Mouse (Mus musculus) embryonic facial prominence, embryonic 14.5 days (tissue): ENCODE results near the gene Csnk1g2. TPM values are rescaled to one million over a fixed set of nuclear protein-coding genes. Genes with fewer than 3 reads are reported as not detected.

Experiments
- ATAC-seq: fragments of 200-750 bp; cut with Nextera tagmentation; 2 replicates; pipeline ENCODE4 v1.8.0; 2017; ENCODE audit warnings: low read depth, moderate number of reproducible peaks, moderate TSS enrichment
- DNase-seq: peaks from one replicate; pipeline ENCODE4 v3.0.0-alpha.2; 2015; ENCODE audit warnings: low spot score
- H3K27ac ChIP-seq: fragments of 300-500 bp; sonication (generic); replicated peaks from 2 replicates; pipeline ENCODE4 v1.5.1; 2014; ENCODE audit warnings: low read depth, mild to moderate bottlenecking, low read length, moderate library complexity
- H3K27me3 ChIP-seq: fragments of 300-500 bp; sonication (generic); replicated peaks from 2 replicates; pipeline ENCODE4 v1.6.1; 2014; ENCODE audit warnings: low read length; ENCODE audit not compliant: control insufficient read depth, insufficient read depth
- H3K36me3 ChIP-seq: fragments of 300-500 bp; sonication (generic); 2 replicates; pipeline ENCODE4 v1.6.1; 2014; ENCODE audit warnings: low read length, mixed read lengths; ENCODE audit not compliant: control insufficient read depth, insufficient read depth
- H3K4me1 ChIP-seq: fragments of 300-500 bp; sonication (generic); 2 replicates; pipeline ENCODE4 v1.6.1; 2014; ENCODE audit warnings: antibody characterized with exemption, low read length; ENCODE audit not compliant: control insufficient read depth, insufficient read depth
- H3K4me2 ChIP-seq: fragments of 300-500 bp; sonication (generic); 2 replicates; pipeline ENCODE4 v1.6.1; 2014; ENCODE audit warnings: low read depth, mild to moderate bottlenecking, low read length, moderate library complexity, mixed read lengths
- H3K4me3 ChIP-seq: fragments of 300-500 bp; sonication (generic); 2 replicates; pipeline ENCODE4 v1.5.1; 2014; ENCODE audit warnings: low read depth, mild to moderate bottlenecking, low read length
- H3K9ac ChIP-seq: fragments of 300-500 bp; sonication (generic); 2 replicates; pipeline ENCODE4 v1.6.1; 2014; ENCODE audit warnings: low read depth, mild to moderate bottlenecking, low read length, moderate library complexity, mixed read lengths
- H3K9me3 ChIP-seq: fragments of 300-500 bp; sonication (generic); 2 replicates; pipeline ENCODE4 v1.6.1; 2016; ENCODE audit warnings: low read length; ENCODE audit not compliant: control insufficient read depth
- WGBS: fragments of 180-500 bp; shearing (Covaris S2); extraction: QIAGEN DNeasy Blood & Tissue Kit; methylation state at CpG from one replicate; pipeline ENCODE4 v1.1.7; 2014; 5-methylcytosine and 5-hydroxymethylcytosine counted together
- polyA plus RNA-seq: library from polyadenylated mRNA; unstranded; fragments of >200 nt; fragmentation: Nextera tagmentation; extraction: Ambion mirVana; gene quantifications from 2 replicates; pipeline ENCODE4 v1.2.1, GENCODE M21; 2014

Csnk1g2 gene
- polyA plus RNA-seq: 104 and 125 TPM in 2 replicates

- Histone ChIP-seq H3K4me1 (peaks cover 23% of the 10 kb centered on the region), H3K9me3 (no peaks in the 10 kb centered on the region), H3K4me2 (peak within 1 kb of the TSS; percentile 99), H3K27ac (peak within 1 kb of the TSS; percentile 97), H3K4me3 (peak within 1 kb of the TSS; percentile 88), H3K27me3 (no peaks in the 10 kb centered on the region), H3K9ac (peak within 1 kb of the TSS; percentile 92), H3K36me3 (no peaks in the 10 kb centered on the region)
- ATAC-seq (peak; percentile 6), DNase-seq (no peak)
- WGBS: under 1% methylated on average over 47 of the region's 85 CpGs
Observed at GRCm38 (mm10) chr10:80622661-80623456, at the start of gene Csnk1g2. Gene Csnk1g2 (plus strand): TSS chr10:80622838.

GRCm38 (mm10) chr10:80573944-80574343 is 48.7 kb upstream of the Csnk1g2 start:
- no peak overlapping the region; the same call in 1 of the 2 replicates for H3K4me3 ChIP-seq
- H3K9me3 ChIP-seq: no peaks in the 10 kb centered on the region
- H3K36me3 ChIP-seq: no peaks in the 10 kb centered on the region
- H3K4me1 ChIP-seq: peaks cover 40% of the 10 kb centered on the region
- H3K4me2 ChIP-seq: no peak overlapping the region; the same call in 1 of the 2 replicates
- no peaks in the 10 kb centered on the region for H3K27me3 ChIP-seq
- DNase-seq (no peak), ATAC-seq (no peak)
- 56% methylated on average over 9 of the region's 9 CpGs for WGBS
- no peak overlapping the region for H3K27ac ChIP-seq
- H3K9ac ChIP-seq: 0 out of 2 replicates have a peak overlapping the region, but pooled peaks have one; percentile 25

- H3K9ac ChIP-seq: peak overlapping the region; percentile 76; the same call in 1 of the 2 replicates
- H3K27ac ChIP-seq: no peak overlapping the region
- H3K36me3 ChIP-seq: no peaks in the 10 kb centered on the region
- H3K4me2 ChIP-seq: peak overlapping the region; percentile 94
- H3K4me3 ChIP-seq: no peak overlapping the region
- H3K27me3 ChIP-seq: no peaks in the 10 kb centered on the region
- DNase-seq (no peak), ATAC-seq (no peak)
- 68% methylated on average over 3 of the region's 3 CpGs for WGBS
- no peaks in the 10 kb centered on the region for H3K9me3 ChIP-seq
- peaks cover 41% of the 10 kb centered on the region for H3K4me1 ChIP-seq
Observed at GRCm38 (mm10) chr10:80574896-80575295, 47.7 kb upstream of the Csnk1g2 start.

DNA sequence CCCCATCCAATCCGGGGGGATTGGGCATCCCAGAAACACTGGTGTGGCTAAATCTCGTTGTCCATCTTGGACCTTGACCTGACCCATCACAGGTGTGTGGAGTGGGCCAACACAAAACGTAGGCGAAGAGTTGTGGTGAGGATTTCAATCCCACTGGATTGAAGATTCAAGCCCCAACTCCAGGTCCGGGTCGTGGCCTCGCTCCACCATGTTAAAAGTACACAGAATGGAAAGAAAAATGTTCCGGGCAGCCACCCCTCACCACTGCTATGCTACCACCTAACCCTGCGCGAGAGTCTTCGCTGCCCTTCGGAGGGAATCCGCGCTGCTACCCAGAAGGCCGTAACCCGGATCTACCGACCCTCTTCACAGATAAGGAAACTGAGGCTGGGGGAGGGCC is 46.7 kb upstream of the Csnk1g2 start:
- H3K4me1 ChIP-seq: peaks cover 36% of the 10 kb centered on the region
- ATAC-seq (no peak), DNase-seq (no peak)
- no peaks in the 10 kb centered on the region for H3K27me3 ChIP-seq
- H3K36me3 ChIP-seq: no peaks in the 10 kb centered on the region
- WGBS: 16% methylated on average over 17 of the region's 17 CpGs
- H3K9me3 ChIP-seq: no peaks in the 10 kb centered on the region
- peak overlapping the region; percentile 94 for H3K4me2 ChIP-seq
- H3K27ac ChIP-seq: no peak overlapping the region
- H3K4me3 ChIP-seq: peak overlapping the region; percentile 88
- peak overlapping the region; percentile 76 for H3K9ac ChIP-seq

DNA sequence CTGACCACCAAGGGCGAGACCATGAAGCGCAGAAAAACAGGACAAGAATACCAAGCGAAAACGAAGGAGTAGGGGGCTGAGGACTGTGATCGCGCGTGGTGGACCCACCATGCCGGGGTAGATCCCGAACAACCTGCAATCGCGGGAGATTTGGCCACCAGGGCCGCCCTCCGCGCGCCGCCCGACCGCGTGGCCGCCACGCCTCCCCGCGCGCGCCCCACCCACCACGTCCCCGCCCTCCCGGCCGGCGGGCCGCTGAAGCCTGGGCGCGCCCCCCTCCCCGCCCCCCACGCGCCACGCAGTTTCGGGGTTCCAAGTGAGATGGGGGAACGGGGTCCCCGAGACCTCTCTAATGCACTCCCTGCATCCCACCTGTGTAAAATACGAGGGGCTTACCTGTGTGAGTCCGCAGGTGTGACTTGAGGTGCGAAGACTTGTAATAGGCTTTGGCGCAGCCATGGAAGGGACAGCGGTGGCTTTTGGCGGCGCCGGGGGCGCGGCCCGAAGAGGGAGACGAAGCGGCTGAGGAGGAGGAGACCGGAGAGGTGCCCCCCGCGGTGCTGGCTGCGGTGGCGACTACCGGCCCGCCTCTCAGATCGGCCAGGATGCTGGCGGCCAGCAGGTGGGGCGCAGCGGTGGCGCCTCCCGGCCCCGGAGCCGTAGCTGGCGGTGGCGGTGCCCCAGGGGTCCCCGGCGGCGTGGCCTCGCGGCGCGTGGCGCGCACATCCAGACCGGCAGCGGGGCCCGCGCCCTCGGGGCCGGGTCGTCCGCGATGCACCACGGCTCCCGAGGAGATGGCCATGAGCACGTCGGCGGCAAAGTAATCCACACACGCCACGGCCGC is 46.1 kb upstream of the Csnk1g2 start:
- Histone ChIP-seq H3K4me3 (peak overlapping the region; percentile 88), H3K36me3 (no peaks in the 10 kb centered on the region), H3K4me1 (peaks cover 29% of the 10 kb centered on the region), H3K27ac (peak overlapping the region; percentile 91), H3K9ac (peak overlapping the region; percentile 76), H3K27me3 (no peaks in the 10 kb centered on the region), H3K9me3 (no peaks in the 10 kb centered on the region), H3K4me2 (peak overlapping the region; percentile 94)
- 0 out of 2 replicates have a peak, but pooled peaks have one; percentile 1 for ATAC-seq
- 2% methylated on average over 49 of the region's 96 CpGs for WGBS
- peak; percentile 61 for DNase-seq

DNA sequence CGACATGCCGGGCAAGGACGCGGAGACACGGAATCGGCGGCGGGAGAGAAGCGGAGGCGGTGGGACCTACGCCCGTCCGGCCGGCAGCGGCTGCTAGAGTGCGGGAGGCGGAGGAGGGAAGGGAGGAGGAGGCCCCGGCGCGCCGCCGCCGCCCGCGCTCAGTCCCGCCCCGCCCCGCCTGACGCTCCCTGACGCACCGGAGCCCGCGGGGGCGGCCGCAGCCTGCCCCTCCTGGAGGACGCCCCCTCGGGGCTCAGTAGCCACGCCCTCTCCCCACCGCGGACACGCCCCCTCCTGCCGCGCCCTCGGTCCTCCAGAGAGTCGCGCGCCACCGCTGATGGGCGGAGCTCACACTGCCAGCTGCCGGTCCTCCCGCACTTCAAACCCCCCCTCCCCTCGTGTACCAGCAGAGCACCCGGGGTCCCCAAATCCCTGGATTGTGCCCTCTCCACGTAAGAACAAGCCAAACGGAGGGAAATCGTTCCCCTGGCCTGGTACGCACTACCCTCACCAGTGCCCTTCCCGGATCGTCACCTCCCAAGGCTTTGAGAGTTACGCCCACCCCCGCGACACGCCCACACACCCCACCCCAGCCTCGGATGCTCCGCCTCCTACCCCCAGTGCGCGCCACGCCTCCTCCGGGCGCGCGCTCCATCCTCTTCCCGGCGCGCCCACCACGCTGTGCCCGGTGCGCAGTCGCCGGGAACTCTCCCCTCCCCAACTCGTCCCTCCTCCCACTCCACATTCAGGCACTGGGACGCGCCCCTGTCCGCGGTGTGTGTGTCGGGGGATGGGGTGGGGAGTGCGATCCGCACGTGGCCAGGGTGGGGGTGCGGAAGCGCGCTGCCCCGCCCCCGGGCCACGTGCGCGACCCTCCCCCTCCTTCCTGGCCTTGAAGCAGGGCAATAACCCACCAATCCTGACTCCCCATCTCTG is 45.2 kb upstream of the Csnk1g2 start, which contains the start of gene Klf16:
TSS of gene Klf16 (minus strand) at position 127 of the 936 bp plus-strand sequence.
- H3K4me2 ChIP-seq: peak within 1 kb of the TSS; percentile 94
- ATAC-seq (peak; percentile 79), DNase-seq (peak; percentile 96)
- H3K27me3 ChIP-seq: no peaks in the 10 kb centered on the region
- peak within 1 kb of the TSS; percentile 91 for H3K27ac ChIP-seq
- peaks cover 4% of the 10 kb centered on the region; the same call in 1 of the 2 replicates for H3K36me3 ChIP-seq
- H3K4me3 ChIP-seq: peak within 1 kb of the TSS; percentile 88
- H3K9ac ChIP-seq: peak within 1 kb of the TSS; percentile 76
- no peaks in the 10 kb centered on the region for H3K9me3 ChIP-seq
- peaks cover 28% of the 10 kb centered on the region for H3K4me1 ChIP-seq
- WGBS: 0% methylated on average over 34 of the region's 97 CpGs

GRCm38 (mm10) chr10:80578131-80578750 is 44.4 kb upstream of the Csnk1g2 start:
- Histone ChIP-seq H3K27ac (peak overlapping the region; percentile 91), H3K36me3 (peaks cover 11% of the 10 kb centered on the region; the same call in 1 of the 2 replicates), H3K4me3 (peak overlapping the region; percentile 88), H3K9ac (peak overlapping the region; percentile 76), H3K9me3 (no peaks in the 10 kb centered on the region), H3K4me1 (peaks cover 28% of the 10 kb centered on the region), H3K27me3 (no peaks in the 10 kb centered on the region), H3K4me2 (peak overlapping the region; percentile 94)
- WGBS: under 1% methylated on average over 26 of the region's 29 CpGs
- ATAC-seq (peak; percentile 44), DNase-seq (peak; percentile 84)
